In the genomic region with DNA sequence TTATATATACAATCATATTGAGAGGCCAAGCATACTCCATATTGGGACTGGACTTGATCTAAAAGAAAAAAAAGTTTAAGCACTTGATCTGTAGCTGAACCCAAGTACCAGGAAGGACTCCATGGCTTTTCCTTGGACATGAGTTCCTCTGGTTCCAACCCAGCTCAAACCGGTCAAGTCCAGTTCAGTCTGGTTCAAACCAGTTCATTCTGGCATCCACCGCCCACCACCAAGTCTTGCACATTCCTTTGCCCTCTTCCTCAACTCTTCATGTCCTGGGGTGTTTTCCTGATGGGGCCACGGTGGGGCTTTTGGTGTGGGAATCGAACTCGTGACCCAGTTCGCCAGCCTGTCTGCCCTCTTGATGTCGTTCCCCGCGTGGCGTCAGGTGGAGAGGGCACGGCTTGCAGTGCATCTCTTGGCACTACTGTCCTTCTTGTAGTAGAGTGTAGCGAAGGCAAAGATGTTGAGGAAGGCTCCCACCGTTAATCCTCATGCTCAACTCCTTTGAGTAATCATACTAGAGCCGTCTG, we compare ENCODE assay signal across 22 mouse cellular contexts. TPM values are rescaled to one million over a fixed set of nuclear protein-coding genes. Genes with fewer than 3 reads are reported as not detected.
A peak's percentile ranks its signal among the peaks of the same experiment; 100 is the strongest.
DNase-seq lines count a peak whose midpoint lies in the region; ATAC-seq and TF ChIP-seq lines count a peak whose summit lies in the region.
"Had no signal": no experiment of that assay in that cellular context is flagged by ENCODE, and none has a peak within 500 bp of the region (broad histone marks: within the 10 kb centered on the region; RNA-seq: fewer than 3 reads in every experiment).

No protein-coding gene starts in this region.

- peaks cover 27% of the 10 kb centered on the region for H3K9me3 ChIP-seq in megakaryocyte, embryonic 14.5 days
- H3K9me3 ChIP-seq in E14TG2a.4 (ENCODE audit: low read length): peaks cover 17% of the 10 kb centered on the region
- H3K9me3 ChIP-seq: embryonic facial prominence, embryonic 12.5 days; embryonic facial prominence, embryonic 15.5 days; heart, embryonic 10.5 days; hindbrain, embryonic 12.5 days; hindbrain, embryonic 15.5 days had no signal

- no peak for TF ChIP-seq CTCF in E14TG2a.4 (conservative IDR thresholded peaks at IDR 0.05; ENCODE audit: low read length)

- peaks cover 31% of the 10 kb centered on the region for H3K36me3 ChIP-seq in megakaryocyte, embryonic 14.5 days (replicated peaks; ENCODE audit: low read length)
- peaks cover 17% of the 10 kb centered on the region for H3K36me3 ChIP-seq in E14TG2a.4 (ENCODE audit: insufficient read depth, low read length)
- H3K36me3 ChIP-seq: embryonic facial prominence, embryonic 15.5 days; hindbrain, embryonic 12.5 days; hindbrain, embryonic 15.5 days had no signal

- no peaks in the 10 kb centered on the region for H3K27me3 ChIP-seq in megakaryocyte, embryonic 14.5 days (replicated peaks)
- no peaks in the 10 kb centered on the region for H3K27me3 ChIP-seq in E14TG2a.4 (ENCODE audit: insufficient read depth, low read length)
- H3K27me3 ChIP-seq: embryonic facial prominence, embryonic 12.5 days; embryonic facial prominence, embryonic 15.5 days; hindbrain, embryonic 12.5 days; hindbrain, embryonic 15.5 days had no signal

- H3K4me1 ChIP-seq in megakaryocyte, embryonic 14.5 days: peaks cover 19% of the 10 kb centered on the region
- peaks cover 35% of the 10 kb centered on the region for H3K4me1 ChIP-seq in E14TG2a.4 (replicated peaks; ENCODE audit: low read depth, low read length)

- H3K4me3 ChIP-seq in megakaryocyte, embryonic 14.5 days (replicated peaks): peak overlapping the region; percentile 46
- H3K4me3 ChIP-seq in E14TG2a.4 (replicated peaks; ENCODE audit: low read length): 0 out of 2 replicates have a peak overlapping the region, but pooled peaks have one; percentile 13
- H3K4me3 ChIP-seq: embryonic facial prominence, embryonic 12.5 days; embryonic facial prominence, embryonic 15.5 days; gastrocnemius, adult 2 months; heart, adult 2 months; heart, embryonic 10.5 days; hindbrain, embryonic 12.5 days; hindbrain, embryonic 15.5 days had no signal

- no peak for ATAC-seq in megakaryocyte, adult 5-6 weeks (ENCODE audit: poor library complexity, severe bottlenecking)
- ATAC-seq: CD4-positive, CD25-positive, alpha-beta regulatory T cell, adult 4 months; forebrain, embryonic 14.5 days; forebrain, postnatal 0 days; intestine, postnatal 0 days had no signal

- DNase-seq in ES-CJ7 (ENCODE audit: low read depth, low spot score) (peak; percentile 55), ZHBTc4 (ENCODE audit: low read depth, low spot score) (peak; percentile 64)
- DNase-seq in gastrocnemius, postnatal 25 days: no peak
- DNase-seq: adrenal gland, postnatal 14 days; cerebellum, adult 18-20 months; cerebellum, adult 9-10 months; cerebellum, postnatal 25 days; forebrain, postnatal 0 days; gastrocnemius, adult 2 months; gastrocnemius, postnatal 14 days; heart, adult 2 months had no signal

RNA-seq across cellular contexts. Expression of gene Orc5, which starts 2.1 kb away (rescaled TPM):
- 0.83 TPM in 1 of 2 replicates, not detected in the other for polyA plus RNA-seq in megakaryocyte, embryonic 14.5 days (2012; ENCODE audit: insufficient read depth, low replicate concordance)
- total RNA-seq in megakaryocyte, adult 5-6 weeks (2015): 18.6 and 22.5 TPM in 2 replicates
- 15.1 and 17.3 TPM in 2 replicates for total RNA-seq in megakaryocyte, adult 5-6 weeks (2017)
- 1 to 10 TPM; 6.2 to 6.5 TPM for total RNA-seq in gastrocnemius, postnatal 25 days (2021)
